Mouse (Mus musculus): Measurements from ENCODE around the gene Trim27. TPM values are rescaled to one million over a fixed set of nuclear protein-coding genes. Genes with fewer than 3 reads are reported as not detected.

Gene Trim27
- polyA plus RNA-seq, 1 experiment from 2014 or later = 84.3 TPM

- Histone ChIP-seq H3K9ac (ENCODE audit: low read length) (peak overlapping the region; percentile 36; the same call in 1 of the 2 replicates), H3K4me2 (ENCODE audit: low read depth, low read length) (peak overlapping the region; percentile 69), H3K36me3 (ENCODE audit: control insufficient read depth, insufficient read depth, low read length) (no peaks in the 10 kb centered on the region), H3K4me3 (replicated peaks; ENCODE audit: low read length) (peak overlapping the region; percentile 59), H3K27ac (ENCODE audit: low read length) (no peak overlapping the region), H3K9me3 (replicated peaks; ENCODE audit: control insufficient read depth, low read length) (no peaks in the 10 kb centered on the region), H3K27me3 (ENCODE audit: control insufficient read depth, insufficient read depth, low read length) (no peaks in the 10 kb centered on the region), H3K4me1 (ENCODE audit: control insufficient read depth, insufficient read depth, low read length) (peaks cover 7% of the 10 kb centered on the region)
- WGBS = 55% methylated on average over 17 of the region's 17 CpGs
- no peak for ATAC-seq (ENCODE audit: insufficient read depth, low FRiP score)
Measured at GRCm38 (mm10) chr13:21170431-21171155, 8.7 kb upstream of the Trim27 start.

GRCm38 (mm10) chr13:21171156-21171530 is 8.1 kb upstream of the Trim27 start:
- Histone ChIP-seq H3K27me3 (ENCODE audit: control insufficient read depth, insufficient read depth, low read length) (no peaks in the 10 kb centered on the region), H3K36me3 (ENCODE audit: control insufficient read depth, insufficient read depth, low read length) (no peaks in the 10 kb centered on the region), H3K27ac (ENCODE audit: low read length) (peak overlapping the region; percentile 34; the same call in 1 of the 2 replicates), H3K4me1 (ENCODE audit: control insufficient read depth, insufficient read depth, low read length) (peaks cover 7% of the 10 kb centered on the region), H3K4me2 (ENCODE audit: low read depth, low read length) (peak overlapping the region; percentile 69), H3K9ac (ENCODE audit: low read length) (peak overlapping the region; percentile 36), H3K9me3 (replicated peaks; ENCODE audit: control insufficient read depth, low read length) (no peaks in the 10 kb centered on the region), H3K4me3 (replicated peaks; ENCODE audit: low read length) (peak overlapping the region; percentile 56)
- ATAC-seq (ENCODE audit: insufficient read depth, low FRiP score) = no peak
- 16% methylated on average over 15 of the region's 15 CpGs for WGBS

- Histone ChIP-seq H3K4me2 (ENCODE audit: low read depth, low read length) (peak overlapping the region; percentile 69), H3K4me1 (ENCODE audit: control insufficient read depth, insufficient read depth, low read length) (peaks cover 7% of the 10 kb centered on the region), H3K4me3 (replicated peaks; ENCODE audit: low read length) (peak overlapping the region; percentile 56), H3K27me3 (ENCODE audit: control insufficient read depth, insufficient read depth, low read length) (no peaks in the 10 kb centered on the region), H3K36me3 (ENCODE audit: control insufficient read depth, insufficient read depth, low read length) (no peaks in the 10 kb centered on the region), H3K27ac (ENCODE audit: low read length) (no peak overlapping the region), H3K9ac (ENCODE audit: low read length) (peak overlapping the region; percentile 63), H3K9me3 (replicated peaks; ENCODE audit: control insufficient read depth, low read length) (no peaks in the 10 kb centered on the region)
- no peak for ATAC-seq (ENCODE audit: insufficient read depth, low FRiP score)
- WGBS = under 1% methylated on average over 12 of the region's 12 CpGs
Measured at GRCm38 (mm10) chr13:21171600-21172150, 7.6 kb upstream of the Trim27 start.

- no peaks in the 10 kb centered on the region for H3K36me3 ChIP-seq (ENCODE audit: control insufficient read depth, insufficient read depth, low read length)
- 1% methylated on average over 16 of the region's 16 CpGs for WGBS
- H3K4me2 ChIP-seq (ENCODE audit: low read depth, low read length) = peak overlapping the region; percentile 69
- H3K4me1 ChIP-seq (ENCODE audit: control insufficient read depth, insufficient read depth, low read length) = peaks cover 7% of the 10 kb centered on the region
- peak overlapping the region; percentile 81 for H3K27ac ChIP-seq (ENCODE audit: low read length)
- no peaks in the 10 kb centered on the region for H3K27me3 ChIP-seq (ENCODE audit: control insufficient read depth, insufficient read depth, low read length)
- peak; percentile 76 for ATAC-seq (ENCODE audit: insufficient read depth, low FRiP score)
- H3K9me3 ChIP-seq (replicated peaks; ENCODE audit: control insufficient read depth, low read length) = no peaks in the 10 kb centered on the region
- H3K4me3 ChIP-seq (replicated peaks; ENCODE audit: low read length) = peak overlapping the region; percentile 52
- peak overlapping the region; percentile 61 for H3K9ac ChIP-seq (ENCODE audit: low read length)
Measured at GRCm38 (mm10) chr13:21172241-21173027, 6.8 kb upstream of the Trim27 start.

- H3K36me3 ChIP-seq (ENCODE audit: control insufficient read depth, insufficient read depth, low read length) = no peaks in the 10 kb centered on the region
- peak overlapping the region; percentile 69 for H3K4me2 ChIP-seq (ENCODE audit: low read depth, low read length)
- H3K27me3 ChIP-seq (ENCODE audit: control insufficient read depth, insufficient read depth, low read length) = no peaks in the 10 kb centered on the region
- H3K4me1 ChIP-seq (ENCODE audit: control insufficient read depth, insufficient read depth, low read length) = peaks cover 8% of the 10 kb centered on the region
- no peaks in the 10 kb centered on the region for H3K9me3 ChIP-seq (replicated peaks; ENCODE audit: control insufficient read depth, low read length)
- under 1% methylated on average over 11 of the region's 11 CpGs for WGBS
- peak overlapping the region; percentile 52 for H3K4me3 ChIP-seq (replicated peaks; ENCODE audit: low read length)
- H3K27ac ChIP-seq (ENCODE audit: low read length) = peak overlapping the region; percentile 81
- peak overlapping the region; percentile 45 for H3K9ac ChIP-seq (ENCODE audit: low read length)
- peak; percentile 68 for ATAC-seq (ENCODE audit: insufficient read depth, low FRiP score)
Measured at GRCm38 (mm10) chr13:21173072-21173471, 6.2 kb upstream of the Trim27 start.

- WGBS = 71% methylated on average over 11 of the region's 11 CpGs
- ATAC-seq (ENCODE audit: insufficient read depth, low FRiP score) = no peak
- Histone ChIP-seq H3K9me3 (replicated peaks; ENCODE audit: control insufficient read depth, low read length) (no peaks in the 10 kb centered on the region), H3K4me1 (ENCODE audit: control insufficient read depth, insufficient read depth, low read length) (peaks cover 19% of the 10 kb centered on the region), H3K4me2 (ENCODE audit: low read depth, low read length) (no peak overlapping the region), H3K27ac (ENCODE audit: low read length) (no peak overlapping the region), H3K36me3 (ENCODE audit: control insufficient read depth, insufficient read depth, low read length) (no peaks in the 10 kb centered on the region), H3K27me3 (ENCODE audit: control insufficient read depth, insufficient read depth, low read length) (no peaks in the 10 kb centered on the region), H3K9ac (ENCODE audit: low read length) (no peak overlapping the region), H3K4me3 (replicated peaks; ENCODE audit: low read length) (no peak overlapping the region)
Measured at GRCm38 (mm10) chr13:21176733-21177132, 2.5 kb upstream of the Trim27 start.

- Histone ChIP-seq H3K36me3 (ENCODE audit: control insufficient read depth, insufficient read depth, low read length) (no peaks in the 10 kb centered on the region), H3K4me3 (replicated peaks; ENCODE audit: low read length) (no peak overlapping the region), H3K9me3 (replicated peaks; ENCODE audit: control insufficient read depth, low read length) (no peaks in the 10 kb centered on the region), H3K4me2 (ENCODE audit: low read depth, low read length) (no peak overlapping the region), H3K4me1 (ENCODE audit: control insufficient read depth, insufficient read depth, low read length) (peaks cover 21% of the 10 kb centered on the region), H3K27me3 (ENCODE audit: control insufficient read depth, insufficient read depth, low read length) (no peaks in the 10 kb centered on the region), H3K9ac (ENCODE audit: low read length) (no peak overlapping the region), H3K27ac (ENCODE audit: low read length) (peak overlapping the region; percentile 97)
- ATAC-seq (ENCODE audit: insufficient read depth, low FRiP score) = peak; percentile 21; the same call in 1 of the 2 replicates
- WGBS = 54% methylated on average over 5 of the region's 5 CpGs
Measured at GRCm38 (mm10) chr13:21177657-21178056, 1.6 kb upstream of the Trim27 start.

- no peaks in the 10 kb centered on the region for H3K27me3 ChIP-seq (ENCODE audit: control insufficient read depth, insufficient read depth, low read length)
- ATAC-seq (ENCODE audit: insufficient read depth, low FRiP score) = no peak
- H3K9ac ChIP-seq (ENCODE audit: low read length) = 0 out of 2 replicates have a peak overlapping the region, but pooled peaks have one; percentile 89
- peaks cover 21% of the 10 kb centered on the region for H3K4me1 ChIP-seq (ENCODE audit: control insufficient read depth, insufficient read depth, low read length)
- WGBS = 79% methylated on average over 5 of the region's 5 CpGs
- no peak overlapping the region for H3K4me3 ChIP-seq (replicated peaks; ENCODE audit: low read length)
- no peaks in the 10 kb centered on the region for H3K9me3 ChIP-seq (replicated peaks; ENCODE audit: control insufficient read depth, low read length)
- H3K4me2 ChIP-seq (ENCODE audit: low read depth, low read length) = peak overlapping the region; percentile 7; the same call in 1 of the 2 replicates
- H3K36me3 ChIP-seq (ENCODE audit: control insufficient read depth, insufficient read depth, low read length) = peaks cover 4% of the 10 kb centered on the region; the same call in 1 of the 2 replicates
- H3K27ac ChIP-seq (ENCODE audit: low read length) = peak overlapping the region; percentile 97
Measured at GRCm38 (mm10) chr13:21178364-21178763, 881 bp upstream of the Trim27 start.

Data from stomach, embryonic 16.5 days (tissue).